Mouse (Mus musculus) lung, postnatal 0 days (tissue): ENCODE data around the gene Atf7ip. TPM values are rescaled to one million over a fixed set of nuclear protein-coding genes. Genes with fewer than 3 reads are reported as not detected.

ENCODE experiments used
- ATAC-seq: fragments of 200-750 bp; cut with Nextera tagmentation; 2 replicates; pipeline ENCODE4 v1.8.0; 2017; ENCODE audit warnings: moderate library complexity
- DNase-seq: peaks from one replicate; pipeline ENCODE4 v3.0.0-alpha.2; 2016; ENCODE audit warnings: low spot score
- H3K27ac ChIP-seq: fragments of 300-500 bp; sonication (generic); 2 replicates; pipeline ENCODE4 v1.5.1; 2014; ENCODE audit warnings: antibody characterized with exemption, mild to moderate bottlenecking, low read length, mixed read lengths
- H3K27me3 ChIP-seq: fragments of 300-500 bp; sonication (generic); replicated peaks from 2 replicates; pipeline ENCODE4 v1.6.1; 2014; ENCODE audit warnings: low read length, mixed read lengths; ENCODE audit not compliant: insufficient read depth
- H3K36me3 ChIP-seq: fragments of 300-500 bp; sonication (generic); 2 replicates; pipeline ENCODE4 v1.6.1; 2014; ENCODE audit warnings: low read length, mixed read lengths; ENCODE audit not compliant: insufficient read depth
- H3K4me1 ChIP-seq: fragments of 300-500 bp; sonication (generic); 2 replicates; pipeline ENCODE4 v1.6.1; 2014; ENCODE audit warnings: antibody characterized with exemption, low read depth, low read length, mixed read lengths; ENCODE audit not compliant: insufficient read depth
- H3K4me2 ChIP-seq: fragments of 300-500 bp; sonication (generic); replicated peaks from 2 replicates; pipeline ENCODE4 v1.6.1; 2014; ENCODE audit warnings: low read depth, mild to moderate bottlenecking, low read length, moderate library complexity, mixed read lengths
- H3K4me3 ChIP-seq: fragments of 300-500 bp; sonication (generic); 2 replicates; pipeline ENCODE4 v1.5.1; 2014; ENCODE audit warnings: low read depth, low read length
- H3K9ac ChIP-seq: fragments of 300-500 bp; sonication (generic); replicated peaks from 2 replicates; pipeline ENCODE4 v1.6.1; 2014; ENCODE audit warnings: low read depth, mild to moderate bottlenecking
- H3K9me3 ChIP-seq: fragments of 300-500 bp; sonication (generic); 2 replicates; pipeline ENCODE4 v1.6.1; 2016; ENCODE audit warnings: low read length, mixed read lengths
- CTCF ChIP-seq: IDR thresholded peaks from 2 replicates; pipeline ENCODE4 v1.5.1; 2016; ENCODE audit warnings: antibody characterized with exemption, mild to moderate bottlenecking
- EP300 ChIP-seq: IDR thresholded peaks from 2 replicates; pipeline ENCODE4 v1.6.1; 2016; ENCODE audit warnings: antibody characterized with exemption, mild to moderate bottlenecking, control low read depth
- WGBS: fragments of 180-500 bp; shearing (Covaris S2); extraction: QIAGEN DNeasy Blood & Tissue Kit; methylation state at CpG from one replicate; pipeline ENCODE4 v1.1.7; 2014; 5-methylcytosine and 5-hydroxymethylcytosine counted together
- polyA plus RNA-seq: library from polyadenylated mRNA; unstranded; fragments of >200 nt; fragmentation: Nextera tagmentation; extraction: Ambion mirVana; gene quantifications from 2 replicates; pipeline ENCODE4 v1.2.1, GENCODE M21; 2015

The Atf7ip gene
- polyA plus RNA-seq, 1 experiment from 2014 or later: 13.9 TPM

DNA sequence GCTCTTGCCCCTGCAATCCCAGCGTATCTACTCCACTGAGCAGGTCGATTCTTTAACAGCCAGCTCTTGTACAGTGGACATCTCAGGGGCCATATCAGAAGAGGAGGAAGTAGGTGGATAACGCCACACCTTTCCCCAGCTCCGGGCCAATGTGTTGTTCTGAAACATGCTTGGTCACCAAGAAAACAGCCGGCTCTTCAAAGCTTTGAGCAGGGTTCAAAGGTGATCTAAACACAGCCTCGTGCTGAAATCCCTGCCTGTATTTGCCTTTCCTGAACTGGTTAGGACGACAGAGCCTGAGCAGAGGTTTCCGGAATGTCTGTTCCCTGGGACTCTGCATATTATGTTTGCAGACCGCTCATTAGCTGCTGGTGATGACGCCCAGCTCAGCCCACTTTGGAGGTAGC, 141.5 kb downstream of the Atf7ip start:
- Histone ChIP-seq H3K36me3 (no peaks in the 10 kb centered on the region), H3K4me3 (no peak overlapping the region), H3K9me3 (no peaks in the 10 kb centered on the region), H3K4me2 (no peak overlapping the region), H3K27me3 (no peaks in the 10 kb centered on the region), H3K9ac (no peak overlapping the region), H3K4me1 (no peaks in the 10 kb centered on the region), H3K27ac (no peak overlapping the region)
- DNase-seq (no peak), ATAC-seq (no peak)
- TF ChIP-seq EP300 (no peak), CTCF (no peak)
- 33% methylated on average over 10 of the region's 10 CpGs for WGBS

DNA sequence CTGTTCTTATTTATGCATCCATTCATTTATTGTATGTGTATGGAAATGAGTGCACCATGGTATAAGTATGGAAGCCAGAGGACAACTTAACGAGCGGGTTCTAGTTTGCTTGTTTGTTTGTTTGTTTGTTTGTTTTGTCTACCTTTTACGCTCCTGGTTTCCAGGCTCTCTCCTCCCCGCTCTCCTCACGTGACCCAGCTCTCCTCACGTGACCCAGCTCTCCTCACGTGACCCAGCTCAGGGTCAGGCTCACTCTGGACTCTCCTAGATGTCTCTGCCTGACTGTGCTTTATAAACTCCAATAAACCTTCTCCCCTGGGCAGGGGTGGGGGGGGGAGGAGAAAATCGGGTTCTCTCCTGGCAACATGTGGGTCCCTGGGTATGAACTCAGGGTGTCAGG, 144.7 kb downstream of the Atf7ip start:
- H3K9me3 ChIP-seq: no peaks in the 10 kb centered on the region
- no peak overlapping the region for H3K27ac ChIP-seq
- no peak overlapping the region for H3K9ac ChIP-seq
- no peak overlapping the region for H3K4me2 ChIP-seq
- no peaks in the 10 kb centered on the region for H3K36me3 ChIP-seq
- 88% methylated on average over 8 of the region's 8 CpGs for WGBS
- H3K27me3 ChIP-seq: no peaks in the 10 kb centered on the region
- H3K4me3 ChIP-seq: no peak overlapping the region
- H3K4me1 ChIP-seq: no peaks in the 10 kb centered on the region
- DNase-seq (no peak), ATAC-seq (no peak)
- TF ChIP-seq EP300: no peak
- no peak for TF ChIP-seq CTCF

DNA sequence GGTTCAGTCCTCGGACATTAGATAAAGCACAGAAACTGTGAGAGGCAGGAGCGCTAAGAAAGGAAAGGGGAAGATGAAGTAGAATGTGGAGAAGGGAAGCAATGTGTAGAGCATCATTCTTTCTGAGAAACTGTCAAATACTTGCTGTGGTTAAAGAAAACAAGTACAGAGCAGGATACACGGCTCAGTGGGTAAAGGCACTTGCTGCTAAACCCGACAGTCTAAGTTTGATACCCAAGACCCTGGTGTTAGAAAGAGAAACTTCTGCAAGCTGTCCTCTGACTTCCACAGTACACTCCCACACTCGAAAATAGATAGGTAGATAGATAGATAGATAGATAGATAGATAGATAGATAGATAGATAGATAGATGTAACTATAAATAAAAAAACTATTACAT, 147.4 kb downstream of the Atf7ip start:
- Histone ChIP-seq H3K36me3 (no peaks in the 10 kb centered on the region), H3K9me3 (no peaks in the 10 kb centered on the region), H3K9ac (no peak overlapping the region), H3K4me1 (no peaks in the 10 kb centered on the region), H3K4me3 (no peak overlapping the region), H3K27ac (no peak overlapping the region), H3K4me2 (no peak overlapping the region), H3K27me3 (no peaks in the 10 kb centered on the region)
- TF ChIP-seq EP300 (no peak), CTCF (no peak)
- ATAC-seq: no peak
- WGBS: 47% methylated on average over 5 of the region's 5 CpGs
- no peak for DNase-seq

DNA sequence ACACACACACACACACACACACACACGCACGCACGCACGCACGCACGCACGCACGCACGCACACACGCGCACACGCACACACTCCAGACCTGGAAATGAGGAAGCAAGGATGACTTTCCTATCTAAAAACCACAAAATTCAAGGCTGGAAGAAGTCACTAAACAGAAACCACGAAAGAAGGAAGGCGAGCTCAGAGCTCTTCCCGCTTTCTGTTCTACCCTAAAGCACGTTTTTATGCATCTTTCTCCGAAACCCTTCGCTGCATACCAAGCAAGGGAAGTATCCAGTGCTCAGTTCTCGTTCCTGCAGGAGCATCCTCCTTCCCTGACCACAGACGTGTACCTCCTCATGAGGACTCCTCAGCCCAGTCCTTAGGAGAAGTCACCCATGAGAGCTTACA, 148.5 kb downstream of the Atf7ip start:
- WGBS: 74% methylated on average over 20 of the region's 20 CpGs
- DNase-seq (no peak), ATAC-seq (no peak)
- Histone ChIP-seq H3K9ac (no peak overlapping the region), H3K4me1 (no peaks in the 10 kb centered on the region), H3K9me3 (no peaks in the 10 kb centered on the region), H3K27me3 (no peaks in the 10 kb centered on the region), H3K36me3 (no peaks in the 10 kb centered on the region), H3K4me2 (no peak overlapping the region), H3K27ac (no peak overlapping the region), H3K4me3 (no peak overlapping the region)
- TF ChIP-seq CTCF (no peak), EP300 (no peak)

DNA sequence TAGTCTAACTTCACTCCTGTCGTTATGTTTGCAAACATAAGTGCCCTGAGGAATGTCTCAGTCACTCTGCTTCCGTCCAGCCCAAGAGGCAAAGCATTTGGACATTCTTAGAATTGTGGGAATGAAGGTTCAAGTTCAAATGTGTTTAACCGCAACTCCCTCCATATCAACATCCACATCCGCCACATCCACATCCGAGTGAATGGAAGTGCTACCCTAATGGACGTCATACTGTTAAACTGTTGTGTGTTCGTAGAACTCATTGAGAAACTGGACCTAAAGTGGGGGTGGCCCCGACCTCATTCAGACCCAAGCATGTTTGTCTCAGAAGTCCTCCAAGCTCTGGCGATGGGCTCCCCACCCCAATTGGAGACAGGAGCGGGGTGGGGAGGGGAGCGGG, 149.8 kb downstream of the Atf7ip start:
- H3K9me3 ChIP-seq: no peaks in the 10 kb centered on the region
- TF ChIP-seq EP300 (no peak), CTCF (no peak)
- no peaks in the 10 kb centered on the region for H3K36me3 ChIP-seq
- no peak overlapping the region for H3K9ac ChIP-seq
- DNase-seq (no peak), ATAC-seq (peak; percentile 32)
- no peak overlapping the region for H3K4me3 ChIP-seq
- WGBS: 52% methylated on average over 11 of the region's 11 CpGs
- H3K27ac ChIP-seq: no peak overlapping the region
- H3K27me3 ChIP-seq: no peaks in the 10 kb centered on the region
- peak overlapping the region; percentile 28; the same call in 1 of the 2 replicates for H3K4me2 ChIP-seq
- no peaks in the 10 kb centered on the region for H3K4me1 ChIP-seq

DNA sequence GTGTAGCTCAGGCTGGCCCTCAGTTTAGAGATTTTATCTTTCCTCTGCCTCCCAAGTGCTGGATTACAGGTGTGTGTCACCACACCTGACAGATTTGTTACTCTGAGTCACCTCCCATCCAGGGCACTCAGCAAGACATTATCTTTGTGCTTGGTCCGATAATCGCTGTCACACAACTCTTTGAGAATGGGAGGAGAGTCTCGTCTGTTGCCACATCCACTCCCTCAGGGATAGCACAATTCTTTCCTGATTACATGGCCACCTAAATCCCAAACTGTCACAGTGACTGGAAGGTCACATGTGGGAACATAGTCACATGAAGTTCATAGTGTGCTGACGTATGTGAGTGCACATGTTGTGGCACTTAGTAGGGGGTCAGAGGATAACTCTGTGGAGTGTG, 152.3 kb downstream of the Atf7ip start:
- H3K36me3 ChIP-seq: no peaks in the 10 kb centered on the region
- no peaks in the 10 kb centered on the region for H3K9me3 ChIP-seq
- H3K4me1 ChIP-seq: no peaks in the 10 kb centered on the region
- no peak overlapping the region for H3K4me2 ChIP-seq
- no peak for TF ChIP-seq CTCF
- TF ChIP-seq EP300: no peak
- no peak overlapping the region for H3K4me3 ChIP-seq
- DNase-seq (no peak), ATAC-seq (no peak)
- H3K27me3 ChIP-seq: 0 out of 2 replicates have a peak, but pooled peaks cover 10% of the 10 kb centered on the region
- WGBS: 79% methylated on average over 4 of the region's 4 CpGs
- no peak overlapping the region for H3K9ac ChIP-seq
- no peak overlapping the region for H3K27ac ChIP-seq

DNA sequence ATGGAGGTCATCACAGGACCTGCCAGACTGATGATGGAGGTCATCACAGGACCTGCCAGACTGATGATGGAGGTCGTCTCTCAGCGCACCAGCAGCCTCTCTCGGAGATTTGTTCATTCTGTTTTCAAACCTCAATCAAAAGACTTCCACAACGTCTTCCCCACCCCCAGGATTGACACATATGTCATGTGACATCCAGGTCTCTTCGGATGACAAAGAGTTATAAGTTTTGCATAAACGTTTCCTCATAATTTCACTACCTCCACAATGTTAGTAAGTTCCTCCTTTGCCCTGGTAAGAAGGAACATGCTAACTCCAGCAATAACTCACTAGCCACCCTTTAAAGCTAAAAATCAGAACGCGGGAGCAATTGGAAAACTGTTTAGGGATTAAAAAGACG, 153.3 kb downstream of the Atf7ip start:
- no peak overlapping the region for H3K27ac ChIP-seq
- H3K36me3 ChIP-seq: no peaks in the 10 kb centered on the region
- 0 out of 2 replicates have a peak, but pooled peaks cover 10% of the 10 kb centered on the region for H3K27me3 ChIP-seq
- no peak overlapping the region for H3K9ac ChIP-seq
- WGBS: 81% methylated on average over 9 of the region's 9 CpGs
- DNase-seq: no peak
- no peaks in the 10 kb centered on the region for H3K4me1 ChIP-seq
- no peaks in the 10 kb centered on the region for H3K9me3 ChIP-seq
- TF ChIP-seq EP300 (no peak), CTCF (no peak)
- H3K4me2 ChIP-seq: no peak overlapping the region
- ATAC-seq: no peak
- no peak overlapping the region for H3K4me3 ChIP-seq

Other genes starting within 250 kb of the Atf7ip start
- gene Gm8994, start 178.6 kb upstream of the Atf7ip start, polyA plus RNA-seq: not detected in 2 replicates
- gene E330021D16Rik, start 90.6 kb upstream of the Atf7ip start, polyA plus RNA-seq: 0.11 and 0.12 TPM in 2 replicates
- 6.0 and 7.2 TPM in 2 replicates for gene Plbd1, start 155.8 kb downstream of the Atf7ip start, polyA plus RNA-seq